Comparison of ENCODE assay signal across 27 mouse cellular contexts in the genomic region with DNA sequence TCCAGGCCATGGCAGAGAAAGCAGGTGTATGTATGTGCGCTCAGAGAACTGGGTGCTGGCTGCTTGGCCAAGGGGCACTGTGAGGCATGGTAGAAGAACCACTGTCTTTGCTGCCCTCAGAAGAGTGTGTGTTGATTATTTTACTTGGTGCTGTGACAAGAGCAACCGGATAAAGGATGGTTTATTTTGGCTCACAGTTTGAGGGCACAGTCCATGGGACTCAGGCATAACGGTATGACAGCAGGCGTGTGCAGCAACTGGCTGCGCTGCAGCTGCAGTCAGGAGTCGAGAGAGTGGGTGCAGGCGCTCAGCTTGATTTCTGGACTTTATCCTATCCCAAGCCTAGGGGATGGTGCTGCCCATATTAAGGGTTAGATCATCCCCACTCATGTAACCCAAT. TPM values are rescaled to one million over a fixed set of nuclear protein-coding genes. Genes with fewer than 3 reads are reported as not detected.
DNase-seq lines count a peak whose midpoint lies in the region; ATAC-seq and TF ChIP-seq lines count a peak whose summit lies in the region.
"Had no signal": no experiment of that assay in that cellular context is flagged by ENCODE, and none has a peak within 500 bp of the region (broad histone marks: within the 10 kb centered on the region; RNA-seq: fewer than 3 reads in every experiment).

No protein-coding gene starts in this region.

- no peak for TF ChIP-seq POLR2A in kidney, adult 2 months (IDR thresholded peaks at IDR 0.05; ENCODE audit: low read depth, low read length)
- no peak for TF ChIP-seq POLR2A in liver, adult 2 months (IDR thresholded peaks at IDR 0.05; ENCODE audit: extremely low read depth, insufficient read depth, low read length)

- H3K36me3 ChIP-seq in kidney, adult 2 months (ENCODE audit: control insufficient read depth, insufficient read depth, low read length) = no peaks in the 10 kb centered on the region
- H3K36me3 ChIP-seq in kidney, embryonic 16.5 days (ENCODE audit: insufficient read depth, low read length) = no peaks in the 10 kb centered on the region
- no peaks in the 10 kb centered on the region for H3K36me3 ChIP-seq in liver, adult 2 months (ENCODE audit: control insufficient read depth, insufficient read depth, low read length)
- H3K36me3 ChIP-seq in liver, embryonic 11.5 days (ENCODE audit: control insufficient read depth, insufficient read depth, low read length) = no peaks in the 10 kb centered on the region
- H3K36me3 ChIP-seq: embryonic facial prominence, embryonic 13.5 days; embryonic facial prominence, embryonic 15.5 days; forebrain, embryonic 10.5 days; forebrain, embryonic 12.5 days; G1E had no signal

- H3K27ac ChIP-seq in kidney, adult 2 months (ENCODE audit: insufficient read depth, low read depth, low read length) = no peak overlapping the region
- no peak overlapping the region for H3K27ac ChIP-seq in kidney, embryonic 16.5 days (ENCODE audit: low read length)
- H3K27ac ChIP-seq in liver, adult 2 months (replicated peaks; ENCODE audit: insufficient read depth, low read depth, low read length) = no peak overlapping the region
- H3K27ac ChIP-seq in liver, embryonic 11.5 days (ENCODE audit: low read depth, low read length) = no peak overlapping the region
- H3K27ac ChIP-seq: embryonic facial prominence, embryonic 13.5 days; embryonic facial prominence, embryonic 15.5 days; forebrain, embryonic 10.5 days; forebrain, embryonic 12.5 days had no signal

- WGBS in kidney, adult 2 months = 76% methylated on average over 7 of the region's 7 CpGs
- WGBS in kidney, embryonic 16.5 days = 87% methylated on average over 7 of the region's 7 CpGs
- WGBS in liver, adult 2 months = 17% methylated on average over 7 of the region's 7 CpGs
- 89% methylated on average over 7 of the region's 7 CpGs for WGBS in liver, embryonic 11.5 days

- H3K9ac ChIP-seq in kidney, embryonic 16.5 days (replicated peaks; ENCODE audit: low read length) = no peak overlapping the region
- no peak overlapping the region for H3K9ac ChIP-seq in liver, adult 2 months (ENCODE audit: low read depth, low read length)
- H3K9ac ChIP-seq in liver, embryonic 11.5 days (ENCODE audit: low read depth, low read length) = no peak overlapping the region
- H3K9ac ChIP-seq: embryonic facial prominence, embryonic 13.5 days; embryonic facial prominence, embryonic 15.5 days; forebrain, embryonic 12.5 days had no signal

- H3K4me2 ChIP-seq in kidney, embryonic 16.5 days (replicated peaks; ENCODE audit: low read depth, low read length) = no peak overlapping the region
- H3K4me2 ChIP-seq in liver, embryonic 11.5 days = no peak overlapping the region
- H3K4me2 ChIP-seq: embryonic facial prominence, embryonic 13.5 days; embryonic facial prominence, embryonic 15.5 days; forebrain, embryonic 12.5 days had no signal

- no peak overlapping the region for H3K4me3 ChIP-seq in kidney, adult 2 months (ENCODE audit: insufficient read depth, low read depth, low read length)
- H3K4me3 ChIP-seq in kidney, embryonic 16.5 days (ENCODE audit: low read length) = no peak overlapping the region
- no peak overlapping the region for H3K4me3 ChIP-seq in liver, adult 2 months (ENCODE audit: insufficient read depth, low read depth, low read length)
- no peak overlapping the region for H3K4me3 ChIP-seq in liver, embryonic 11.5 days (ENCODE audit: low read depth, low read length)
- H3K4me3 ChIP-seq: embryonic facial prominence, embryonic 13.5 days; embryonic facial prominence, embryonic 15.5 days; erythroblast, embryonic 14.5 days; forebrain, embryonic 10.5 days; forebrain, embryonic 12.5 days had no signal

- H3K79me2 ChIP-seq in liver, adult 2 months (ENCODE audit: control insufficient read depth, insufficient read depth, low read length) = no peaks in the 10 kb centered on the region

- TF ChIP-seq CTCF in kidney, adult 2 months (conservative IDR thresholded peaks at IDR 0.05; ENCODE audit: insufficient read depth, insufficient read length, low read depth, low read length) = no peak
- no peak for TF ChIP-seq CTCF in liver, adult 2 months (IDR thresholded peaks at IDR 0.05; ENCODE audit: low read depth, low read length)

- ATAC-seq in kidney, embryonic 16.5 days (ENCODE audit: low FRiP score, low TSS enrichment) = no peak
- no peak for ATAC-seq in liver, embryonic 11.5 days (replicated peaks; ENCODE audit: low FRiP score)
- no peak for ATAC-seq in monocyte, adult 5-6 weeks (replicated peaks; ENCODE audit: insufficient number of reproducible peaks, low FRiP score, low TSS enrichment, poor library complexity, severe bottlenecking)
- ATAC-seq: forebrain, embryonic 14.5 days; forebrain, embryonic 16.5 days; Patski had no signal

- H3K27me3 ChIP-seq in kidney, adult 2 months (replicated peaks; ENCODE audit: control insufficient read depth, insufficient read depth, low read length) = no peaks in the 10 kb centered on the region
- 0 out of 2 replicates have a peak, but pooled peaks cover 5% of the 10 kb centered on the region for H3K27me3 ChIP-seq in kidney, embryonic 16.5 days (ENCODE audit: insufficient read depth, low read length)
- no peaks in the 10 kb centered on the region for H3K27me3 ChIP-seq in liver, adult 2 months (ENCODE audit: control insufficient read depth, insufficient read depth, low read length)
- H3K27me3 ChIP-seq in liver, embryonic 11.5 days (replicated peaks; ENCODE audit: control insufficient read depth, insufficient read depth, low read length) = no peaks in the 10 kb centered on the region
- H3K27me3 ChIP-seq: embryonic facial prominence, embryonic 15.5 days; Patski had no signal

- no peaks in the 10 kb centered on the region for H3K4me1 ChIP-seq in kidney, adult 2 months (ENCODE audit: control insufficient read depth, insufficient read depth, low read length)
- H3K4me1 ChIP-seq in kidney, embryonic 16.5 days (ENCODE audit: insufficient read depth, low read length) = no peaks in the 10 kb centered on the region
- H3K4me1 ChIP-seq in liver, adult 2 months (ENCODE audit: control insufficient read depth, insufficient read depth, low read length) = 0 out of 2 replicates have a peak, but pooled peaks cover 2% of the 10 kb centered on the region
- H3K4me1 ChIP-seq in liver, embryonic 11.5 days (replicated peaks; ENCODE audit: control insufficient read depth, insufficient read depth, low read length) = no peaks in the 10 kb centered on the region

- peak; percentile 38 for DNase-seq in kidney, adult 2 months
- DNase-seq in liver, adult 2 months (ENCODE audit: extremely low read depth, low read depth, low spot score) = peak; percentile 96
- DNase-seq in liver, embryonic 11.5 days (ENCODE audit: low spot score) = no peak
- peak; percentile 76 for DNase-seq in 3134 (ENCODE audit: extremely low read depth, insufficient read length, low spot score)
- DNase-seq in ZHBTc4 (ENCODE audit: low read depth, low spot score) = peak; percentile 19
- no peak for DNase-seq in spleen, adult 12 weeks (ENCODE audit: low spot score)
- DNase-seq: adrenal gland, adult 2 months; adrenal gland, postnatal 10 days; adrenal gland, postnatal 25 days; cerebellum, adult 11 months; cerebellum, adult 18-20 months; cerebellum, adult 8-10 months; cerebellum, adult 9-11 months; cerebellum, postnatal 14 days; cerebellum, postnatal 36 days; embryo, embryonic 11 days had no signal

- no peaks in the 10 kb centered on the region for H3K9me3 ChIP-seq in kidney, embryonic 16.5 days (ENCODE audit: low read length)
- no peaks in the 10 kb centered on the region for H3K9me3 ChIP-seq in liver, embryonic 11.5 days (ENCODE audit: control insufficient read depth, low read length)
- H3K9me3 ChIP-seq: embryonic facial prominence, embryonic 13.5 days; embryonic facial prominence, embryonic 15.5 days; forebrain, embryonic 10.5 days; forebrain, embryonic 12.5 days had no signal

RNA-seq across cellular contexts. Expression of a gene that starts 7.9 kb away (rescaled TPM):
- polyA plus RNA-seq in kidney, adult 2 months (2012; rRNA removed) = 60.0 and 70.7 TPM in 2 replicates
- polyA plus RNA-seq in kidney, embryonic 16.5 days (2015; fragmentation: Nextera tagmentation; extraction: Ambion mirVana) = 665 and 673 TPM in 2 replicates
- total RNA-seq in liver, adult 2 months (2014; rRNA removed) = 224 and 226 TPM in 2 replicates
- 89.1 and 95.4 TPM in 2 replicates for polyA plus RNA-seq in liver, adult 2 months (2012; rRNA removed)
- polyA plus RNA-seq in liver, embryonic 11.5 days (2014; fragmentation: Nextera tagmentation; extraction: Ambion mirVana) = 476 and 508 TPM in 2 replicates
- 231 to 298 TPM (median 241 TPM) in 3 replicates for total RNA-seq in monocyte, adult 5-6 weeks (2017)

Comparison
In these comparisons a context has a peak if more than half of its experiments do, and no peak if none do; other contexts are left out.
1. DNase-seq: peak in kidney, adult 2 months (single experiment), liver, adult 2 months (single experiment), 3134 (single experiment) and ZHBTc4 (single experiment); none in liver, embryonic 11.5 days (single experiment) and spleen, adult 12 weeks (single experiment).